Mouse (Mus musculus) erythroblast, embryonic 14.5 days (primary cell): ENCODE data around the gene Fkbp7. TPM values are rescaled to one million over a fixed set of nuclear protein-coding genes. Genes with fewer than 3 reads are reported as not detected.

ENCODE experiments used
- H3K27me3 ChIP-seq: 2 replicates; pipeline ENCODE4 v1.6.1; 2012; ENCODE audit warnings: inconsistent platforms; ENCODE audit not compliant: control insufficient read depth
- H3K36me3 ChIP-seq: 2 replicates; pipeline ENCODE4 v1.6.1; 2012; ENCODE audit warnings: mild to moderate bottlenecking, inconsistent platforms; ENCODE audit not compliant: control insufficient read depth
- H3K4me1 ChIP-seq: 2 replicates; pipeline ENCODE4 v1.6.1; 2012; ENCODE audit warnings: inconsistent platforms; ENCODE audit not compliant: control insufficient read depth
- H3K4me3 ChIP-seq: replicated peaks from 2 replicates; pipeline ENCODE3; 2012; ENCODE audit warnings: moderate library complexity, mild to moderate bottlenecking, inconsistent platforms
- H3K9me3 ChIP-seq: 2 replicates; pipeline ENCODE4 v1.6.1; 2012; ENCODE audit warnings: low read length, inconsistent platforms, mixed read lengths; ENCODE audit not compliant: control insufficient read depth
- GATA1 ChIP-seq: IDR thresholded peaks from 2 replicates; pipeline ENCODE4 v1.6.1; 2012; ENCODE audit warnings: low read length, inconsistent platforms, mixed read lengths
- TAL1 ChIP-seq: IDR thresholded peaks from 3 replicates; pipeline ENCODE4 v1.6.1; 2012; ENCODE audit warnings: low read length, inconsistent platforms, mixed read lengths
- polyA plus RNA-seq: library from polyadenylated mRNA; stranded (reverse); fragments of >175 nt; gene quantifications from 2 replicates; pipeline ENCODE4 v1.2.3, GENCODE M21; 2012

The Fkbp7 gene
- polyA plus RNA-seq, 1 experiment: 0.07 TPM

DNA sequence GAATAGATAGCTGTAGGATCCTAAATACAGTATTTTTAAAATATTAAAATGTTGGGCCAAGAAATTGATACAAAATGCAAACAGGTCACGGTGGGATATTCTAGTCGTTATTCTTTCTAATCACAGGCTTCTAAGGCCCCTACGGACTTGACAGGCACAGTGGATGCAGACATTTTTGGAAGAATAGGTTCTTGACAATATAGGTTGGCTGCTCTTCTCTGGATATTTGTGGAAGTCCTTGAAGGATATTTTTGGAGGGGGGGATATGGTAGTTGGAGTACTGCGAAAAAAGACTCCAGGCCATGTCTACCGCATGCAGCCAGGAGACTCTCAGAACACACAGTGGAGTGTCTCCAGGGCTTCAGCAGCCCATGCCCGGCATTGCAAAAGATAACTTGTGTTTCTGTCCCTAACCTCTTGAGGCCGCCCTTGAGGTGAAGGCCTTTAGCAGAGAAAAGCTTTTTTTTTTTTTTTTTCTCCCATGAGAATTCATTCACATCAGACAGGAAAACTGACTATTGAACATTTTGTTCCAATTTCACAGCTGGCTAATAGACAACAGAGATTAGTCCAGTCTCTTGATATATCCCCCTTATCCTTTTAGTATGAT is 661 bp upstream of the Fkbp7 start:
- H3K4me1 ChIP-seq: peaks cover 50% of the 10 kb centered on the region

DNA sequence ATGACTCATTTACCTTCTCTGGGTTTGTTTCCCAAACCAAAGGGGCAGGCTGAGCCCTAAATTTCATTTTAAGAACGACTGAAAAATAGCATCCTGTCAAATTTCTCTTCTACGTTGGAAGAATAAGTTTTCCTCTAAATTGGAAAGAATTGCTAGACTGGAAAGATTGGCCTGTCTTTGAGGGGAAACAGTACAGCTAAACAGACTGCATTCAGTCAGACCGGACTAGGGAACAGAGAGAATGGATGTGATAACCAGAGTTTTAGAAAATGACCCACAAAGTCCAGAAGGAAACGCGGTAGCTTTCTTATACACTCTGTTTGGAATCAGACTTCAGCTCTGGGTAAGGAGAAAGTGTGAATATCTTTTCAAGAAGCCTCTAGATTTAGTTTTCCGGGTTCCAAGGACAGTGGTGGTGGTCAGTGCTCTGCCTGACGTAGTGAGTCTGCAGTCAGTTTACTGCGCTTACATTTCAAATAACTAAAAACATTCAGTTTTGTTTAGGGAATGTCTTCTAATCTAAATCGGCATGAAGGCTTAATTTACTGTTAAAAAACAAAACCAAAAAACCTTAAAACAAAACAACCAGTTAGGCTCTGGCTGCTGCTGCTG is 676 bp downstream of the Fkbp7 start:
- H3K36me3 ChIP-seq: no peaks in the 10 kb centered on the region
- H3K27me3 ChIP-seq: no peaks in the 10 kb centered on the region
- H3K4me1 ChIP-seq: peaks cover 50% of the 10 kb centered on the region
- no peaks in the 10 kb centered on the region for H3K9me3 ChIP-seq
- H3K4me3 ChIP-seq: peak overlapping the region; percentile 62
- TF ChIP-seq TAL1 (no peak), GATA1 (no peak)

More for the DNA sequence above, 661 bp upstream of the Fkbp7 start:
- Histone ChIP-seq H3K9me3 (no peaks in the 10 kb centered on the region), H3K4me3 (peak overlapping the region; percentile 62), H3K27me3 (no peaks in the 10 kb centered on the region), H3K36me3 (no peaks in the 10 kb centered on the region; the same call in 1 of the 2 replicates)
- TF ChIP-seq GATA1: no peak
- TF ChIP-seq TAL1: no peak

DNA sequence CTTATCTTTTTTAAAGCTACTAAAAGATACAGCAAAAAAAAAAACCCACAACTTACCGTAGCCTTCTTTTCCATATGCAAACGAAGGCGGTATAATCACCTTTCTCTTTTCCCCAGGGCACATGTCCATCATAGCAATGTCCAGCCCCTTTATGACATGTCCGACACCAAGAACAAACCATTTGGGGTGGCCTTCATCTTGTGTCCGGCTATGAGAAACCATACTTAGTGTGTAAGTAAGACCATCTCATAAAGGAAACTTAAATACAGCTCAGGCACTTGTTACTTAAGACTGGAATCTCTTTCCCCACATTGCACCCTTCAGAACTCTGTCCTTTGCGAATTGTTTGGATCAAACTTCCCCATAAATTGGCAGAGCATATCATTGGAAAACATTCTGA is 1.3 kb downstream of the Fkbp7 start:
- no peak for TF ChIP-seq TAL1
- no peak for TF ChIP-seq GATA1
- Histone ChIP-seq H3K4me1 (peaks cover 47% of the 10 kb centered on the region), H3K36me3 (no peaks in the 10 kb centered on the region), H3K27me3 (no peaks in the 10 kb centered on the region), H3K9me3 (no peaks in the 10 kb centered on the region), H3K4me3 (no peak overlapping the region)

DNA sequence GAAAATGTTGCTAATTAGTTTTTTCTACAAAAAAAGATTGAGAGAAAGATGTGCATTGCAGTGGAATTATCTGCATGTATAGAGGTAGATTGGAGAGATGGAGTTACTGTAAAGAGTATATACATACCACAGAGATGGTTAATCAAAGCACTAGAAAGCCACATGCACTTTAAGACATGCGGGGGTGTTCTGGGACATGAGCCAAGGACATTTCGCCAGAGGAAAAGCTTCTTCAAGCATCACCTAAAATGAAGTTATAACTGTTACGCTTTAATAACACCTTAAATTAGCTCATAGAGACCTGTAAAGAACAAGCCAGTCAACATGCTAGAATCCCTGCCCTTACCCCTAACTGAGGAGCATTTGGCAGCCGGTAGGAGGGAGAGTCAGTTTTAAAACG is 5.7 kb downstream of the Fkbp7 start:
- TF ChIP-seq TAL1 (no peak), GATA1 (no peak)
- H3K36me3 ChIP-seq: peaks cover 6% of the 10 kb centered on the region
- H3K9me3 ChIP-seq: no peaks in the 10 kb centered on the region
- no peaks in the 10 kb centered on the region for H3K27me3 ChIP-seq
- peaks cover 7% of the 10 kb centered on the region for H3K4me1 ChIP-seq
- H3K4me3 ChIP-seq: no peak overlapping the region

DNA sequence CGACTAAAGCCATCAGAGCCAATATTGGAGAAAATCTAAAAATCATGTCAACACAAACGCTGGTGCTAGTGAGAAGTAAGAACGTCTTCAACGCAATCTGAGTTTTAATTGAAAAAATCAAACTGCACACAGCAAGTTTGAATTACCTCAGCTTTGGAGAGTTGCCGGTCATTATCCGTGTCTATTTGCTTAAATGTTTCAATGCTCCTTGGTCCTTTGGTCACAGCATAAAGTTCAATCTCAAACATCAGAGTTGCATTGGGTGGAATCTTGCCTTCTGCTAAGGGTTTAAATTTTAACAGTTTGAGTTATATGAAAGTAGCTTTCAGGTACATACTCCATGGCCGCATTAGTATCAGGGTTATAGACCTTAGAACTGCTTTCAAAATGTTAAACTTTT is 7.4 kb downstream of the Fkbp7 start:
- TF ChIP-seq GATA1 (no peak), TAL1 (no peak)
- Histone ChIP-seq H3K36me3 (peaks cover 6% of the 10 kb centered on the region), H3K27me3 (no peaks in the 10 kb centered on the region)

DNA sequence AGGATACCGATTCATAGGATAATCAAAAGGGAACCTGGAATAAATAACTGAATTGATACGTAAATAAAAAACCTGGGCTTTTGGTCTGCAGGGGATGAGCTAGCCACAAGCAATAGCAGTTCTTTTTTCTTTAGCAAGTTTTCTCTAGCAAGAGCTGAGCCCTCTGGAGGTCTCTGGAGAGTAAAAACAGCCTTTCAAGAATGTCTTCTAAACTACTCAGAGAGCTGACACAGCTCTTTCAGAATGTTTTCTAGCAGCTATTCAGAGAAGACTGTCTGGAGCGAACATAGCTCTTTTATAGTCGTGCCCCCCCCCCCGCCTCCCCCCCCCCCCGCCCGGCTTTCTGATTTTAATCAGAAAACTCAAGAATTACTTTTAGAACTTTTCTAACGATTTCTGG is 13.5 kb downstream of the Fkbp7 start:
- TF ChIP-seq TAL1 (no peak), GATA1 (no peak)
- Histone ChIP-seq H3K4me1 (no peaks in the 10 kb centered on the region), H3K27me3 (no peaks in the 10 kb centered on the region; the same call in 1 of the 2 replicates), H3K36me3 (no peaks in the 10 kb centered on the region), H3K4me3 (no peak overlapping the region), H3K9me3 (no peaks in the 10 kb centered on the region)

More for the DNA sequence above, 7.4 kb downstream of the Fkbp7 start:
- H3K9me3 ChIP-seq: no peaks in the 10 kb centered on the region
- no peak overlapping the region for H3K4me3 ChIP-seq
- H3K4me1 ChIP-seq: no peaks in the 10 kb centered on the region

DNA sequence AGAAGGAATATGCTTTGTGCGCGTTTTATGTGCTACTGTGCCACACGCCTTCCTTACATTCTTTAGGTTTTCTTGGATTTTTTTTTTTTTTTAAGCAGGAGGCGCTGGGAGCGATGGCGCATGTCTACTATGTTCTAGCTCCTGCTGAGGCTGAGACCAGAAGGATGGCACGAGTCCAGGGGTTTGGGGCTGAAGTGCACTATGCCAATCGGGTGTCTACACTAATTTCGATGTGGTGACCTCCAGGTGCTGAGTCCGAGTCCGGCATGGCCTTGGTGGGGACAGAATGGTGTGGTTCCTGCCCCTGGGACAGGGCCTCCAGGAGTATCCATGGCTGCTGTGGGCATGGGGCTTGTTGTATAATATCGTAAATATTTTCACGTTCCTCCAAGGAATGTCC is 14.4 kb downstream of the Fkbp7 start:
- Histone ChIP-seq H3K4me1 (no peaks in the 10 kb centered on the region), H3K27me3 (no peaks in the 10 kb centered on the region; the same call in 1 of the 2 replicates), H3K9me3 (no peaks in the 10 kb centered on the region), H3K36me3 (no peaks in the 10 kb centered on the region), H3K4me3 (no peak overlapping the region)
- no peak for TF ChIP-seq TAL1
- no peak for TF ChIP-seq GATA1

DNA sequence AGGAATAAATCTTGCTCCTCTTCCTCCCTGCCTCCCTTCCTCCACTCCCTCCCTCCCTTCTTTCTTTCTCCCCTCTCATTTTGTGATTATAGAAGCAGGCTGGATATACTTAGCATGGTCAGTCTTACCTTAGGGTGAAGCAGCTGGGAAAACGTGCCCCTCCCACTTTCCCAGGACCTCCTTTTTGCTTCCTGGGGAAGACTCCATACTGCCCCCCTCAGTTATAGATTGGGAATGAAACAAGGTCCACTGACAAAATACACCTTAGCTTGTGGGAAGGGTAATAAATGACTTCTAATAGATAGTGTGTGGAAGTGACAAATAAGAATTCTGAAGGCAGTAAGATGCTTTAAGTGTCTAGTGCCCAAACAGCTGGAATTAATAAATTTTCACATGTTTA is 16.9 kb downstream of the Fkbp7 start:
- Histone ChIP-seq H3K4me3 (no peak overlapping the region), H3K9me3 (no peaks in the 10 kb centered on the region; the same call in 1 of the 2 replicates), H3K27me3 (no peaks in the 10 kb centered on the region; the same call in 1 of the 2 replicates), H3K36me3 (no peaks in the 10 kb centered on the region), H3K4me1 (no peaks in the 10 kb centered on the region)
- no peak for TF ChIP-seq TAL1
- no peak for TF ChIP-seq GATA1

DNA sequence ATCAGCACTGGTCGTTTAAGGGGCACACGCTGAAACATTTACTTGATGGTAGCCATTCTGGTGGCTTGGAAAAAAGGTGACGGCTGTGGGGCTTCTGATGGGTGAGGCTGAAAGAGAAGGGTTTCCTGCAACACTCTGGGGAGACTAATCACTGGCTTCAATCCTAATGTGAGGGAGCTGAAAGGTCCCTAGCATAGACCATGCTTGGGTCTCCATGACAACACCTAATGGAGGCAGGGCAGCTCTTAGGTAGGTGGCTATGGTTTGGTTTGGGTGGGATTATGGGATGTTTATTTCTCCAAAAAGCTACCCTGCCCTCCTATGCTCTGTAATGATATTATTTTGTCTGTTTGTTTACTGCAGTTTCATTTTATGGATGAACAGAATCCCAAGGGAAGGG is 17.5 kb downstream of the Fkbp7 start:
- H3K4me1 ChIP-seq: no peaks in the 10 kb centered on the region
- no peaks in the 10 kb centered on the region; the same call in 1 of the 2 replicates for H3K9me3 ChIP-seq
- H3K4me3 ChIP-seq: no peak overlapping the region
- no peaks in the 10 kb centered on the region; the same call in 1 of the 2 replicates for H3K27me3 ChIP-seq
- no peaks in the 10 kb centered on the region for H3K36me3 ChIP-seq
- TF ChIP-seq GATA1 (no peak), TAL1 (no peak)
